Mouse (Mus musculus) MEL (cell line): ENCODE measurements around the gene Ccdc127. TPM values are rescaled to one million over a fixed set of nuclear protein-coding genes. Genes with fewer than 3 reads are reported as not detected.

Source experiments
- DNase-seq: peaks from one replicate; pipeline ENCODE4 v3.0.0; 2011; ENCODE audit warnings: low read depth, low spot score
- H3K27ac ChIP-seq: 2 replicates; pipeline ENCODE4 v1.5.1; 2012; ENCODE audit warnings: low read depth, mild to moderate bottlenecking, control low read depth, low read length, moderate library complexity; ENCODE audit not compliant: control insufficient read depth
- H3K27me3 ChIP-seq, 2 experiments: fragments of 150-350 bp in 1 of 2; sonication (generic) in 1 of 2; 2 replicates each; pipeline ENCODE4 v1.6.1; 2012; ENCODE audit warnings: low read length in 2 of 2, mild to moderate bottlenecking in 2 of 2, improper control_type of control experiment in 1 of 2, moderate library complexity in 1 of 2; ENCODE audit not compliant: insufficient read depth in 2 of 2, control insufficient read depth in 1 of 2
- H3K36me3 ChIP-seq, 2 experiments: 2 replicates each; pipeline ENCODE4 v1.6.1; 2012 to 2014; ENCODE audit warnings: low read length in 2 of 2, improper control_type of control experiment in 1 of 2, inconsistent platforms in 1 of 2, mild to moderate bottlenecking in 1 of 2; ENCODE audit not compliant: insufficient read depth in 2 of 2, control insufficient read depth in 1 of 2
- H3K4me1 ChIP-seq, 2 experiments: fragments of 150-350 bp in 1 of 2; sonication (generic) in 1 of 2; 2 replicates each; pipeline ENCODE4 v1.6.1; 2012; ENCODE audit warnings: low read length in 2 of 2, improper control_type of control experiment in 1 of 2, mild to moderate bottlenecking in 1 of 2; ENCODE audit not compliant: insufficient read depth in 2 of 2, control insufficient read depth in 1 of 2
- H3K4me3 ChIP-seq, 2 experiments: fragments of 150-350 bp in 1 of 2; sonication (generic) in 1 of 2; 2 replicates each; pipeline ENCODE4 v1.5.1; 2012; ENCODE audit warnings: low read depth in 2 of 2, low read length in 2 of 2, mild to moderate bottlenecking in 2 of 2, moderate library complexity in 2 of 2, control low read depth in 1 of 2, improper control_type of control experiment in 1 of 2; ENCODE audit not compliant: control insufficient read depth in 1 of 2, insufficient read depth in 1 of 2
- H3K79me2 ChIP-seq: 2 replicates; pipeline ENCODE4 v1.6.1; 2012; ENCODE audit warnings: mild to moderate bottlenecking, low read length, moderate library complexity; ENCODE audit not compliant: control insufficient read depth, poor library complexity, insufficient read depth
- H3K9ac ChIP-seq: 2 replicates; pipeline ENCODE4 v1.6.1; 2012; ENCODE audit warnings: low read depth, mild to moderate bottlenecking, control low read depth, low read length, moderate library complexity; ENCODE audit not compliant: control insufficient read depth, poor library complexity, severe bottlenecking
- H3K9me3 ChIP-seq: fragments of 150-350 bp; sonication (generic); replicated peaks from 2 replicates; pipeline ENCODE4 v1.6.1; 2012; ENCODE audit warnings: mild to moderate bottlenecking, low read length, improper control_type of control experiment, moderate library complexity; ENCODE audit not compliant: insufficient read depth
- BHLHE40 ChIP-seq: IDR thresholded peaks from 2 replicates; pipeline ENCODE4 v1.6.1; 2012; ENCODE audit warnings: low read depth, mild to moderate bottlenecking, inconsistent platforms, low read length, improper control_type of control experiment, borderline replicate concordance
- CHD1 ChIP-seq: IDR thresholded peaks from 2 replicates; pipeline ENCODE4 v1.6.1; 2012; ENCODE audit warnings: low read depth, mild to moderate bottlenecking, inconsistent platforms, low read length, improper control_type of control experiment
- CHD2 ChIP-seq: IDR thresholded peaks from 2 replicates; pipeline ENCODE4 v1.6.1; 2011; ENCODE audit warnings: low read length, improper control_type of control experiment
- E2F4 ChIP-seq: IDR thresholded peaks from 2 replicates; pipeline ENCODE4 v1.6.1; 2011; ENCODE audit warnings: low read depth, low read length, improper control_type of control experiment, borderline replicate concordance
- ELF1 ChIP-seq: IDR thresholded peaks from 2 replicates; pipeline ENCODE4 v1.6.1; 2014; ENCODE audit warnings: low read depth, mild to moderate bottlenecking, inconsistent platforms, low read length, improper control_type of control experiment, moderate library complexity
- EP300 ChIP-seq, 2 experiments: IDR thresholded peaks; 2 replicates each; pipeline ENCODE4 v1.6.1; 2011; ENCODE audit warnings: improper control_type of control experiment in 2 of 2, low read length in 2 of 2, low read depth in 1 of 2, mild to moderate bottlenecking in 1 of 2
- ETS1 ChIP-seq: IDR thresholded peaks from 2 replicates; pipeline ENCODE4 v1.6.1; 2012; ENCODE audit warnings: low read depth, mild to moderate bottlenecking, inconsistent platforms, low read length, improper control_type of control experiment, moderate library complexity
- JUND ChIP-seq: IDR thresholded peaks from 2 replicates; pipeline ENCODE4 v1.6.1; 2011; ENCODE audit warnings: low read depth, mild to moderate bottlenecking, improper control_type of control experiment, low read length
- KAT2A ChIP-seq: conservative IDR thresholded peaks from 2 replicates; pipeline ENCODE4 v1.6.1; 2012; ENCODE audit warnings: low read depth, low read length, improper control_type of control experiment, inconsistent platforms
- MAZ ChIP-seq: IDR thresholded peaks from 2 replicates; pipeline ENCODE4 v1.6.1; 2012; ENCODE audit warnings: low read depth, mild to moderate bottlenecking, inconsistent platforms, low read length, improper control_type of control experiment
- NELFE ChIP-seq: IDR thresholded peaks from 2 replicates; pipeline ENCODE4 v1.6.1; 2011; ENCODE audit warnings: low read depth, low read length, improper control_type of control experiment
- NRF1 ChIP-seq: IDR thresholded peaks from 2 replicates; pipeline ENCODE4 v1.6.1; 2014; ENCODE audit warnings: low read depth, mild to moderate bottlenecking, inconsistent platforms, low read length, improper control_type of control experiment, moderate library complexity; ENCODE audit not compliant: poor library complexity, insufficient read depth, severe bottlenecking
- POLR2AphosphoS2 ChIP-seq: IDR thresholded peaks from 2 replicates; pipeline ENCODE4 v1.6.1; 2011; ENCODE audit warnings: low read length, improper control_type of control experiment
- POLR2AphosphoS5 ChIP-seq: IDR thresholded peaks from 2 replicates; pipeline ENCODE4 v1.6.1; 2012; ENCODE audit warnings: low read depth, borderline replicate concordance, mild to moderate bottlenecking, inconsistent platforms, low read length, moderate library complexity, mixed read lengths
- RAD21 ChIP-seq: IDR thresholded peaks from 2 replicates; pipeline ENCODE4 v1.6.1; 2011; ENCODE audit warnings: mild to moderate bottlenecking, low read depth, low read length, improper control_type of control experiment
- RCOR1 ChIP-seq: IDR thresholded peaks from 2 replicates; pipeline ENCODE4 v1.6.1; 2012; ENCODE audit warnings: low read depth, mild to moderate bottlenecking, inconsistent platforms, low read length, improper control_type of control experiment
- SMC3 ChIP-seq: IDR thresholded peaks from 2 replicates; pipeline ENCODE4 v1.6.1; 2011; ENCODE audit warnings: low read depth, low read length, improper control_type of control experiment
- ZC3H11A ChIP-seq: IDR thresholded peaks from 2 replicates; pipeline ENCODE4 v1.6.1; 2012; ENCODE audit warnings: low read depth, mild to moderate bottlenecking, inconsistent platforms, low read length, improper control_type of control experiment
- polyA plus RNA-seq, 2 experiments: library from polyadenylated mRNA; stranded (reverse) in 1 of 2; unstranded in 1 of 2; fragments of >175 nt in 1 of 2; fragments of >200 nt in 1 of 2; gene quantifications; 2 replicates each; pipeline versions ENCODE4 v1.2.1 to v1.2.4; 2012; ENCODE audit warnings: low replicate concordance in 2 of 2, low read depth in 1 of 2; ENCODE audit not compliant: insufficient read length in 2 of 2, insufficient read depth in 1 of 2, missing spikeins in 1 of 2
- total RNA-seq: library from RNA; depleted of rRNA; stranded (reverse); fragments of 300-350 nt; gene quantifications from 2 replicates; pipeline ENCODE4 v1.2.3, GENCODE M21; 2012

Gene Ccdc127
- total and polyA plus RNA-seq, 3 experiments = 30.2 to 33.6 TPM; not detected in 1

- Histone ChIP-seq H3K4me3 (peak overlapping the region; percentile 69 to 97), H3K79me2 (peaks cover 46% of the 10 kb centered on the region), H3K9ac (peak overlapping the region; percentile 95), H3K9me3 (no peaks in the 10 kb centered on the region), H3K4me1 (peaks cover 3 to 11% of the 10 kb centered on the region in 2 experiments; a peak in 3 of 4 replicates)
- no peak for DNase-seq
- 0 out of 2 replicates have a peak, but pooled peaks have one; percentile 0 for TF ChIP-seq BHLHE40
- no peak for TF ChIP-seq CHD1
- TF ChIP-seq NELFE = 0 out of 2 replicates have a peak, but pooled peaks have one; percentile 21
- TF ChIP-seq POLR2AphosphoS2 = no peak
- TF ChIP-seq MAZ = peak; percentile 56; the same call in 1 of the 2 replicates
- TF ChIP-seq EP300 (IDR thresholded peaks at IDR 0.05; ENCODE audit: low read depth in 1 of 2, low read length in 2 of 2) = no peak
- TF ChIP-seq RCOR1 = no peak
- no peak for TF ChIP-seq JUND
- no peak for TF ChIP-seq NRF1
- TF ChIP-seq, all 39 proteins: peak for 3
- Histone ChIP-seq H3K27me3 (no peaks in the 10 kb centered on the region), H3K36me3 (peaks cover 6 to 27% of the 10 kb centered on the region in 2 experiments), H3K27ac (peak overlapping the region; percentile 67)
Observed at GRCm38 (mm10) chr13:74350435-74350906, 362 bp downstream of the Ccdc127 start.

- TF ChIP-seq ELF1 = no peak
- no peak for TF ChIP-seq POLR2AphosphoS5
- TF ChIP-seq RCOR1 = no peak
- TF ChIP-seq KAT2A = no peak
- no peak overlapping the region for H3K9ac ChIP-seq
- H3K36me3 ChIP-seq = peaks cover 4 to 11% of the 10 kb centered on the region in 2 experiments
Observed at GRCm38 (mm10) chr13:74356491-74356890, 6.4 kb downstream of the Ccdc127 start.

GRCm38 (mm10) chr13:74362218-74362617 lies 12.1 kb downstream of the Ccdc127 start:
- Histone ChIP-seq H3K36me3 (peaks cover 0 to 2% of the 10 kb centered on the region in 2 experiments; a peak in 2 of 4 replicates), H3K4me3 (no peak overlapping the region), H3K9me3 (no peaks in the 10 kb centered on the region), H3K27ac (no peak overlapping the region), H3K79me2 (no peaks in the 10 kb centered on the region), H3K9ac (no peak overlapping the region), H3K27me3 (no peaks in the 10 kb centered on the region), H3K4me1 (no peaks in the 10 kb centered on the region)
- TF ChIP-seq POLR2AphosphoS2 (no peak), JUND (no peak), E2F4 (no peak), KAT2A (no peak), BHLHE40 (no peak), RAD21 (no peak), ZC3H11A (no peak), CHD2 (no peak), SMC3 (no peak), ELF1 (no peak), NELFE (no peak), ETS1 (no peak)
- DNase-seq = peak; percentile 32

More at GRCm38 (mm10) chr13:74356491-74356890, 6.4 kb downstream of the Ccdc127 start:
- no peaks in the 10 kb centered on the region for H3K4me1 ChIP-seq
- no peak overlapping the region for H3K27ac ChIP-seq
- DNase-seq = no peak
- no peaks in the 10 kb centered on the region for H3K27me3 ChIP-seq
- H3K4me3 ChIP-seq = no peak overlapping the region
- H3K79me2 ChIP-seq = peaks cover 8% of the 10 kb centered on the region
- no peaks in the 10 kb centered on the region for H3K9me3 ChIP-seq
